Mouse (Mus musculus) thymus, postnatal 0 days (tissue): ENCODE data around the gene Oas2. TPM values are rescaled to one million over a fixed set of nuclear protein-coding genes. Genes with fewer than 3 reads are reported as not detected.
"Not testable (repeated sequence)": the region's sequence is repeated elsewhere in the genome, so short reads cannot be mapped to it uniquely, and the experiment has no call there.

Source experiments
- DNase-seq: peaks from one replicate; pipeline ENCODE4 v3.0.0-alpha.2; 2015; ENCODE audit warnings: low spot score
- polyA plus RNA-seq: library from polyadenylated mRNA; unstranded; fragments of >200 nt; fragmentation: Nextera tagmentation; extraction: Ambion mirVana; gene quantifications from 2 replicates; pipeline ENCODE4 v1.2.1, GENCODE M21; 2015

Gene Oas2
- 0.62 and 0.86 TPM in 2 replicates for polyA plus RNA-seq

DNA sequence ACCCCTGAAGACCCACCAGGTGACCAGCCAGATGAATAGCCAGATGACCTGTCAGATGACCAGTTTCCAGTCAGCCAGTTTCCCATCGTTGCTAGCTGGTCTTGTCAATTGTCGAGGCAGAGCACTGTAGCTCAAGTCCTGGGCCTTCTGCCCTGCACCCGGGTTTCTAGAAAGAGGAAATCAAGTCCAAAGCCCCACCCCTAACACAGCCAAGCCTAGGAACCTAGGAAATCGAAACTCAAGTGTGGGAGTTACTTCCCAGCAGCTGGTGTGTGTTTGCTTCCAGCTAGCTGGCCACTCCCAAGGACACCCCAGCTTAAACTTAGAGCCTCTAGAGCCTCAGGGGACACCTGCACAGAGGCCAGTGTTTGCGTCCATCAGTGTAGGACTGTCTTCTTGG is at the start of gene Oas2:
TSS of gene Oas2 (minus strand) at position 166 of the 400 bp plus-strand sequence.
- no peak for DNase-seq

DNA sequence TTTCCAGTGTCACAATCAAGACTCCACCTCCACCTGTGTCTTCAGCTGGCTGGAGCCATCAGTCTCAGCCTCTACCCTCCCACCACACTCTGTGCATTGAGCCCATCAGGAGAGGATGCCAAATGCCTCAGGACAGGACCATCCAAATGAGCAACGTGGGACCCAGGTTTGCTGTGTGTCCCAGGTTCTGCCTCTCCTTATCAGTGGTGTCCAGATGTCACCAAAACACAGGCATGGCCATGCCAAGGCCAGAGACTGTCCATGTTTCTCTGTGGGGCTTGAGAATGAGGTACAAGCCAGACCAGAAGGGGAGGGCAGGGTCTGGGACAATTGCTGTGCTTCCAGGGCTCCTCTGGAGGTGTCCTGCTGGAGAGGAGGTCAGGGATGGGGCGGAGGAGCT is 49.3 kb upstream of the Oas2 start:
- not testable (repeated sequence) for DNase-seq

DNA sequence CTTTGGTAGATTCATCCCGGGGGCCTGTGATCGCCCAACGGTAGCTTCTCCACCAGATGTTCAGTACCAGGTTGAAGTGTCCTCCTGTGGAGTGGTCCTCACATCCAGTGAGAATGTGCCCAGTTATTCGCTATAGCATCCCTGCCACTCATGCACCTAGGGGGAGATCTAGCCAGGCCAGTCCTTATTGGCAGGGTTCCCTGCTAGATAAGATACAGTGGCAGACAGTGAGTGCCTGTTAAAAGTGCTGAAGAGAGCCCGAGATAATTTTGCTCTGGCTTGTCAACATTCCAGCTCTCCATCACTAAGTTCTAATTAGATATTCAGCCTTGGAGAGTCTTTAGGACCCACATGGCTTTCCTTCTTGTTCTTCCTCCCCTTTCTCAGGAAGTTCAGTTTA is 48.5 kb upstream of the Oas2 start:
- not testable (repeated sequence) for DNase-seq

DNA sequence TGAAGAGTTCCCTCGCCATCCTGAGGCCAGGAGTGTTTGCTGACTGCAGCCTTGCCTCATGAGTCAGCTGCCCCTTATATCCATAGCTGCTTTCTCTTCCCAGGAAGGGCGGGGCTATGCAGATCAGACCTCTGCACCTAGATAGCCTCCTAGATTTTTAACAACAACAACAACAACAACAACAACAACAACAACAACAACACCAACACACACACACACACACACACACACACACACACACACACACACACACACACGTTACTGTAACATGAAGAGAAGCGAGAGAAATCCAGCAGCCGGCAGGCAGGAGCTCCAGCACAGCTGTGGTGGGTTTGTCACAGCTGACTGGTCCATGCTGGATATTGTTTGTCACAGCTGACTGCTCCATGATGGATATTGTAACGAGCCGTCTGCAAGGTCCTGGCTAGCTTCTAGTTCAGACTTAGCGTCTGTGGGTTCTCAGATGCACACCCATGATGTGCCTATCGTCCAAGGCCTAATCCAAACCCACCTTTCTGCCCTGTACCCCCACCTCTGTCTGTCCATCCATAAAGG is 45.9 kb upstream of the Oas2 start, which contains the start of gene Oas1e:
TSS of gene Oas1e (minus strand) at position 51 of the 555 bp plus-strand sequence.
- not testable (repeated sequence) for DNase-seq

DNA sequence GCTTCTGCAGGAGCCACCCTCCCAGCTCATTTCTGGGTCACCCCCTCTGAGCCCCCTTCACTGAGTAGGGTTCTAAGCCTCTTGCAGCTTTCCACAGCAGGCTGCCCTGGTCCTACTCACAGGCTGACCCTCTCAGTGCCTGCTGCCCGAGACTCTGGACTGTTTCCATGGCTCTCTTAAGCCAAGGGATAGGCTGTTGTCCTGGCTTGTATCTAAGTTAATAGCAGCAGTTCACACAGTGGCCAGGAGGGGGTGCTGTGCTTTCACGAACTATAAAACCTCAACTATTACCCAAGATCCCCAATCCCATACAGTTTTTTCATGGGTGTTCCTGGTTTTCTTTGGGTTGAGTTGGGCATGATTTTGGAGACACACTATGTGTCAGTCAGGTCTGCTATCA is 43.4 kb upstream of the Oas2 start:
- DNase-seq, result peak; percentile 49

DNA sequence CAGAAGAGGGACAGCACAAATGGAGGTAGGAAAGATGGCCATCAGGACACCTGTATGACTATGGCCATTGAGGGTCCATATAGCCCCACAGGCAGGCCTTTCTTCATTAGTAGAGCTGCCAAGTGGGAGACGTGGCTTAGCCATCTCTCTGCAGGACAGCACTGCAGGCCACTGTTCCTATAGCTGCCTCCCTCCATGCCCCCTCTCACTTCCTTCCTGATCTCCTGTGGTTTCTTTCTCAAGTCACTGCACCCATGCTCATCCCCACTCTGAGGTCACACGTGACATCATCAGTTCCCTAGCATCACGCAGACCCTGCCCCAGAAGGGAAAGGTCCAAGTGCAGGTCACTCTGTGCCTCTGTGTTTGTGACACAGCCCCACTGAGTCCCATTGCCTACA is 37.4 kb upstream of the Oas2 start:
- DNase-seq, result no peak

DNA sequence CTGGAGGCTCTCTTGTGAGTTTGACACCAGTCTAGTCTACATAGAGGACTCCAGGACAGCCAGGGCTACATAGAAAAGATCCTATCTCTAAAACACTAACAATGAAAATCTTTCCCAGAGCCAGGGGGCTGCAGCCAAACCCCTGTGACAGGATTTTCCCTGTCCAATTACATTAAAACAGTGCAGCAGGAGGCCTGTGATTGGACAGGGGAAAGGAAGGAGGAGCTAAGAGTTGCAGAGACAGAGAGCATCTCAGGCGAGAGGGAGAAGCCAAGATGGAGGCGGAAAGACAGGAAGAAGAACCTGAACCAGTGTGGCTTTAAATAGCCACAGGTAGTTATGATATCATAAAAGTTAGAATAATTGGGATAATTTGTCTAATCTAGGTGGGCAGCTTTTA is 32.8 kb upstream of the Oas2 start:
- DNase-seq, result no peak

DNA sequence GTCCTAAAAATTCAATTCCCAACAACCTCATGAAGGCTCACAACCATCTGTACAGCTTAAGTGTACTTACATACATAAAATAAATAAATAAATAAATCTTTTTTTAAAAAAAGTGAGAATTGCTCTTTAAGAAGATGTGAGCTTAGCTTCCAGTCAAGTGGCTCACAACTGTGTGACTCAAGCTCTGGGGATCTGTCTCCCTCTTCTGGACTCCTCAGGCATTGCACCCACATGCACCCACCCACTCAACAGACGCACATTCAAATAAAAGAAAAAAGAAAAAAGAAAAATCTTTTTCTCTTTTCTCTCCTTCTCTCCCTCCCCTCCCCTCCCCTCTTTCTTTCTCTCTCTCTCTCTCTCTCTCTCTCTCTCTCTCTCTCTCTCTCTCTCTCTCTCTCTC is 32.0 kb upstream of the Oas2 start:
- DNase-seq, result no peak

DNA sequence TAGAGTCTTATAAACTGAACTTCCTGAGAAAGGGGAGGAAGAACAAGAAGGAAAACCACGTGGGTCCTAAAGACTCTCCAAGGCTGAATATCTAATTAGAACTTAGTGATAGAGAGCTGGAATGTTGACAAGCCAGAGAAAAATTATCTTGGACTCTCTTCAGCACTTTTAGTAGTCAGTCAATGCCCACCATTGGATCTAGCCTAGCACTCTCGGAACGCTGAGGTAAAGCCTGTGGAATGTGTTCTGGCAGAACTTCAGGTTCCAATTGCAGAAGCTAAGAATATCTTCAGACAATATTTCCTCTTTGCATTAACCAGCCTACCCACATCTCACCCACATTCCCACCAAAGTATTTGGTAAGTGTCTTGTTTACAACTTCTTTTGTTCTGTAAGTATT is 30.3 kb upstream of the Oas2 start:
- no peak for DNase-seq

DNA sequence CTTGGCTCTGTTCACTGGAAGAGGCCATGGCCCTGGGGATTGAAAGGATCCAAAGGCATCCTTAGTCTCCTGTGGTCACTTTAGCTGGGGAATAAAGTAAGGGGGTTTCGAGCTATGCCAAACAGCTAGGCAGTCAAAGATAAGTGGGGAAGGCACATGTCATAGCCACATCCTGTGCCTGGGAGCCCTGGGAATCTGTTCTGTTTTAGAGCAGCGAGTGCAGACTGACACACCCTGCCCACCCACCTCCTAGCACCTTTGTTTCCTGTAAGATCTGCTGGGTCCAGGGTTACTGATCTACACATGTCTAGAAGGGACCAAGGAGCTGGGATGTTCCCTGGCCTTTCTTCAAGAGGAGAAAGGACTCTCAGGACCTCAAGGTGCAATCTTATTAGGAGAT is 29.3 kb upstream of the Oas2 start:
- peak; percentile 19 for DNase-seq

DNA sequence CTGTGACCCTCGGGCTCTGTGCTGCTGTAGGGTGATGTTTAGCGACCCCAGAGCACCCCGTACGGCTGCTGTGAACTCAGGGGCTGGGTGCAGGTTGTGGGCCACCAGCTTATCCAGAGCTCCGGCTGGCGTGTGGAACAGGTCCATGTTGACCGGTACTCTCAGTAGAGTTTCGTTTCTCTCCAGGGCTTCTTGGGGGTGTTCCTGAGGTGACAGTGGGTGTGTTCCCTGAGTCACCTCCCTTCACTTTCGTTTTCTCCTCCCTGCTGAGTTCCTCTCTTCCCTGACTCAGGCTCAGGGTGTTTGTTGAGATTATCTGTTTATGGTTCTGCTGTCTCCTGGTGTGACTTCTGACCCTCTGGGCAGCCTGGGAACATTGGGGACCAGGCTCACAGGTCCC is 27.8 kb upstream of the Oas2 start, which contains the start of gene Oas3:
TSS of gene Oas3 (minus strand) at position 184 of the 400 bp plus-strand sequence.
- DNase-seq, result no peak

DNA sequence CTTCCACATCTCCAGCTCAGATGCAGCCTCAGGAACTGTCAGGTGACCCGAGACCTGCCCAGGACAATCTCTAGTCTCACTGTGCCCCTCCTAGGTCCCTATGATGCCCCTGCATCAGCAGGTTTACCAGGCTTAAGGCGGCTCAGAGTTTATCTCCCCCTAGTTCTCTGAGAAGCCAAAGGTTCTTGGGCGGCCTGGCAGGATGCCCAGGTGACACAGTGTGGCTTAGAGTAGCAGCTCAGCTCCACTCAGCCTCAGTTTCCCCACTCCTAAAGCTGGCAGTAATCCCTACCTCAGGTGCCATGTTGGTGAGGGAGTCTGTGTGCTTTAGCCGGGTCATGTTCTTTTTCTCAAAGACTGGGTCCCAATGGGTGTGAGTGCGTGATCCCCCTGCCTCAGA is 27.1 kb upstream of the Oas2 start:
- DNase-seq, result no peak

DNA sequence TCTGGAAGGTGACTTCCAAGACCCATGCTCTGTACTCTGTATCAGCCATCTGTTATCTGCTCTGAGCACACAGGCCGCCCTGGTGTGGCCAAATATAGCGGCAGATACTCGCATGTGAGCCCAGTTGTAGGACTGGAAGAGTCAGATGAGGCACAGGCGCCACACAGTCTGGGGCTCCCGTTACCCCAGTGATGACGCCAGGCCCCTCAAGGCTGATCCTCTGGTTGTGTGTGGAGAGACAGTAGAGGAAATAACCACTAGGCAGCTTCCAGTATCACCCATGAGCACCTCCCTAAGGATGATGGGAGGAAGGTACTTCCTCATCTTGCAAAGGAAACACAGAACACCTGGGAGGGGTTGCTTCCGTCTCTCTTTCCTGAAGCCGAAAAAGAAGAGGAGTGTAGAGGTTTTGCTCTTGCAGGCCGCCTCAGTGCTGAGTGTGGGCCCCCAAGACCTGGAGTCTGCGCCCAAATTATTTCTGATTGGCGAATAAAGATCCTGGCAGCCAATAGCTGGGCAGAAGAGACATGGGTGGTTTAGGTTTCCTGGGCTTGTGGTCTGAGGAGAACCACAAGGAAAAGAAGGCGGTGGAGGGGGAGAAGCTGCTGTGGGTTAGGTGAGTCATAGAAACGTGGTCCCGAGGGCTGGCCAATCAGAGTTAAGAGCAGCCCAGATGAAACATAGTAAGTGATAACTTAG is 25.8 kb upstream of the Oas2 start:
- DNase-seq, result peak; percentile 84

DNA sequence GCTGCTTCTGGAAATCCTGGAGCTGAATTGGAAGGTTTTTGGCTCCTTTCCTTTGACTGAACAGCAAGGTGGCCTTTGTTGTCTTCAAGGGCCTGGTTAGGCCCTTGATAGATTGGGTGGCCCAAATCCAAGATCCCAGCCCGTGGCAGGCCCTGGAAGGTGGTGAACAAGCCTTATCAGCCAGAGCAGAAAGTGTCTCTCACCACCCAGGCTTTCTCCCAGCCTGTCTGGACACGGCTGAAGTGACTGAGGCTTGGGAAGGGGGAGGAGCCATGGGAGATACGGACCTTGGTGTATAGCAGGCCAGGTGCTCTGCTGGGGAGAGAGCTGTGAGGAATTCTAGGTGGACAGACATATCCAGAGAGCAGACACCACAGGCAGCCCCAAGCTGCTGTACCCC is 19.7 kb upstream of the Oas2 start:
- no peak for DNase-seq

DNA sequence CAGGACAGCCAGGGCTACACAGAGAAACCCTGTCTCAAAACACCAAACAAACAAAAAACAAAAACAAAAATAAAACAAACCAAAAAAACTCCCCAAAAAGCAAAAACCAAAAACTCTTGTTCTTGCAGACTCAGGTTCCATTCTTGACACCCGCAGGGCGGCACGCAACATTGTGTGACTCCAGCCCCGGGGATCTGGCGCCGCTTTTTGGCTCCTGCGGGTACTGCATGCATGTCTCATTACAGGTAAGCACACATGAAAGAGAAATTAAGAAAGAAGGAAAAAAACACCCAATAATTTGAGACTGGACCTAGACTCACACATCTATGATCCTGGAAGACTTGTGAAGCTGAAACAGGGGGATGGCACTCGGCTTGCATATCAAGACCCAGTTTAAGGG is 15.4 kb upstream of the Oas2 start:
- no peak for DNase-seq

DNA sequence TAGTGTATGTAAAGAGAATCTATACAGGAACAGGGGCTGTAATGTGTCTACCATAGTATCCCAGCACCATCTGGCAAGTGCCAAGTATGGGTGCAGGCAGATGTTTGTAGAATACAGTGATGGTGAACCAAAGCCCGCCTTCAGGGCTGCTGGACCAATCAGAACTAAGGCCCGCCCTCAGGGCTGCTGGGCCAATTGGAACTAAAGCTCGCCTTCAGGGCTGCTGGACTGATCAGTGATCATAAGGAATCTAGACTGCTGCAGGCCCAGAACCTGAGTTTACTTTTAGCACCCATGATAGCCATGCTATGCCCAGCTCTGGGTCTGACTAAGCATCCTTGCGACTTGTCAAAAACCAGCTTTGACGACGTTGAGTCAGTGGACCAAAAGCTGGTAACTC is 12.2 kb upstream of the Oas2 start:
- DNase-seq, result no peak

DNA sequence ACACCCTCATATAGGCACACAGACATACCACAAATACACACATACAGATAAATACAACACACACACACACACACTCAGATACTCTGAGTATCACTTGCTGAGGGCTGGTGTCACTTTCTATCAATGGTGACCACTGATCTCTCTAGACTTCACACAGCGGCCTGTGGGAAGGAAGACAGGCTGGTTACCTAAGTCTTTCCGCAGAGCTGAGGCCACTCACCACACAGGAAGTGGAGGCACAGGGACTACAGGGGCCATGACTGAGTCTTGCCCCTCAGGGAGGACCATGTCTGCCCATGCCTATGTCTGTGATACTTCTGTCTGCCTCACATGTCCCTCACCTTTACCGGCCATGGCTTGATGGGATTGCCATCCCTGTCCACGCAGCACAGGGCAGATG is 4.6 kb upstream of the Oas2 start:
- DNase-seq, result no peak

DNA sequence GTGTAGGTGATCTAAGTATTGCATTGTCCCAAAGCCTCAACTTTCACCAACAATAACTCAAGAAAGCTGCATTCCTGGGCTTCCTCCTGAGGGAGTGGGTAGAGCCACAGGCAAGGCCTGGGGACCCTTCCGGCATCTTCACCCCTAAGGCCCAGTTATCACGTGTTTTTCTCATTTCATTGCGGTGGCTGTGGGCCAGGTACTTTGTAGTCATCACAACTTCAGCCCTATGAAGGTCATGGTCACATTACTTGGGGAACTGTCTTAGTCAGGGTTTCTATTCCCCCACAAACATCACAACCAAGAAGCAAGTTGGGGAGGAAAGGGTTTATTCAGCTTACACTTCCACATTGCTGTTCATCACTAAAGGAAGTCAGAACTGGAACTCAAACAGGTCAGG is 3.1 kb upstream of the Oas2 start:
- DNase-seq, result no peak

DNA sequence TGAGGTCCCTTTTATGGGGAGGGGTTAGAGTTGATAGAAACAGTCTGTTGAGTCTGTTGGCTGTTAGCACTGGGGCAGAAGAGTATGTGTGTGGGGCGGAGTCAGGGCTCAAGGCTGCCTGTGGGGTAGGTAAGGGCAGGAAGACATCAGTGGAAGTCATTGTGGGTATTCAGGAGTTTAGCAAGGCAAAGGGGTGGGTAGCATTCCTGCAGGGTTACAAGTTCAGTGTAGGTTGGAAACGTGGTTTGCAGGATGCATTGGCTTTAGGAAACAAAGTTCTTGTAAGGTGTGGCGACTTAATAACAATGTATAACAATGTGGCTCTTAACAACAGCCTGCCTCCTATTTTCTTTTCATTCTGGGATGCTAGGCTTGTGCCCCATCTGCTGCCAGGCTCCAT is 1.6 kb upstream of the Oas2 start:
- no peak for DNase-seq

DNA sequence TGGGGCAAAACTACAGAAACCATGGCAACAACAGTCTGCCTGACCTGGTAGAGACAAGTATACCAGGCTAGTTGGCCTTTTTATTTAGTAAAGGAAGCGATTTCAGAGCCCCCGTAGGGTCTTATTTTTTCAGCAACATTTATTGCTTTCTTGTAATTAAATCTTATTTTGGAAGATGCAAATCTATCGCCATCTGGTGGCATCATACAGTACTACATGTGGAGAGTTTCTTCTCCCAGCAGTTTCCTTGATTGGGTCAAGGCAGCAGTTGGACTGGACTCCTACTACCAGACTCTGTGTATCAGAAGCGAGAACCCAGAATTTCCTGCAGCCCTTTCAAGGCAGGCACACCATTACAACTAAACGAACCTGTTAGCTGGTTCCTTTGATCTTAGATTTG is 3.2 kb downstream of the Oas2 start:
- DNase-seq, result peak; percentile 63

DNA sequence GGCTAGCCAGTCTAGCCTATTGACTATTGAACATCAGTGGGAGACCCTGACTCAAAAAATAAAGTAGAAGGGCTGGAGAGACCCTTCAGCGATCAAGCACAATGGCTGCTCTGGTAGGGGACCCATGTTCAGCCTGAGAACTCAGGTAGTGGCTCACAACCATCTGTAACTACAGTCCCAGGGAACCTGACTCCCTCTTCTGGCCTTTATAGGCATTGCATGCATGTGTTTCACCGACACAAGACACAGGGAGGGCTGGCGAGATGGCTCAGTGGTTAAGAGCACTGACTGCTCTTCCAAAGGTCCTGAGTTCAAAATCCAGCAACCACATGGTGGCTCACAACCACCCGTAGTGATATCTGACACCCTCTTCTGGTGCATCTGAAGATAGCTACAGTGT is 7.5 kb downstream of the Oas2 start:
- DNase-seq, result peak; percentile 74

DNA sequence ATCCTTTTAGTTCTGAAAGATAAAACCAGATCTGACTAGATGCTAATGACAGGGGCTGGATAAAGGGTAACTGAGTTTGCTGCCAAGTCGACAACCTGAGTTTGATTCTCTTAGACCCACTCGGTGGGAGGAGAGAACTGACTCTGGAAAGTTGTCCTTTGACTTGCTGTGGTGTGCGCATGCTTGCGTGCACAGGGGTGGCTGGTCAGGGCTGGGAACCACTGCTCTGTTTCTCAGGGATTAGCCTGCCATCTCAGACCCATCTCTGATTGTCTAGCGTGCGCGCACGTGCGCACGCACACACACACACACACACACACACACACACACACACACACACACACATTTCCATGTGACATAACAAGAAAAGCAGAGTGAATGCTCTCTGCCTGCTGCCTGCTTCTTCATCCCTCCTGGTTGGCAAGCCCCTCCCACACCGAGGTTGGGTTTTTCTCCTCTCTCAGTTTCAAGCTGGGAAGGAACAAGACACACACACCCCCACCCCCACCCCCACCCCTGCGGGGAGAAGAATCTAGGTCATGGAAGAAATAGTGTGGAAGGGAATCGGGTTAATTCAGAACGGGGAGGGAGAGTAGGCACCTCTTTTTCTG is 15.2 kb downstream of the Oas2 start:
- DNase-seq, result no peak

DNA sequence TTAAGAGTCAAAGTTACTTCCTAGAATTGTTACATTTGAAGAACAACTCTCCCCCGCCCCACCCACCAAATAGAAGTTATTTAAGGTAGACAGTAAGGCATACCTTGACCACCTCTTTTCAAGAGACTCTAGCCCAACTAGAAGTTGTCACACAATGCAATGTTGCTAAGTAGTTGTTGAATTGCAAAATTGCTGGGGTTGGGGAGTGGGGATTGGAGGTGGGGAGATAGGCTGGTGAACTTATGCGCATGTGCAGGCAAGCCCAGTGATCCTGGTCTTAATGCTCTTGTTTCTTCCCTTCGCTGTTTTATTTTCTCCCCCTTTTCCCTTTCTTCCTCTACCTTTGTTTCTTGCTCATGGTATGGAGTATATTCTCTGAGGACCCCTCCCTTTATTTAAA is 16.0 kb downstream of the Oas2 start:
- no peak for DNase-seq
